Mouse (Mus musculus): Measurements from ENCODE around the gene Braf. TPM values are rescaled to one million over a fixed set of nuclear protein-coding genes. Genes with fewer than 3 reads are reported as not detected.

The Braf gene
- polyA plus RNA-seq, 1 experiment = 2.2 TPM

- no peak overlapping the region for H3K27ac ChIP-seq (ENCODE audit: insufficient read depth, low read depth, low read length)
- H3K4me1 ChIP-seq (ENCODE audit: control insufficient read depth, insufficient read depth, insufficient read length, low read length) = peaks cover 4% of the 10 kb centered on the region; the same call in 1 of the 2 replicates
- H3K4me3 ChIP-seq (ENCODE audit: low read depth, low read length) = no peak overlapping the region
- H3K27me3 ChIP-seq (ENCODE audit: control insufficient read depth, insufficient read depth, low read length) = no peaks in the 10 kb centered on the region
- WGBS = 89% methylated on average over 5 of the region's 5 CpGs
- TF ChIP-seq POLR2A (IDR thresholded peaks at IDR 0.05; ENCODE audit: low read depth, low read length) (no peak), CTCF (IDR thresholded peaks at IDR 0.05; ENCODE audit: extremely low read depth, insufficient read length, insufficient replicate concordance, low read depth, low read length) (no peak)
- no peaks in the 10 kb centered on the region for H3K36me3 ChIP-seq (ENCODE audit: control insufficient read depth, insufficient read depth, low read length)
Measured at GRCm38 (mm10) chr6:39728095-39728494, 2.8 kb upstream of the Braf start.

GRCm38 (mm10) chr6:39726149-39726548, 886 bp upstream of the Braf start:
- TF ChIP-seq CTCF (IDR thresholded peaks at IDR 0.05; ENCODE audit: extremely low read depth, insufficient read length, insufficient replicate concordance, low read depth, low read length) (no peak), POLR2A (IDR thresholded peaks at IDR 0.05; ENCODE audit: low read depth, low read length) (no peak)
- H3K4me3 ChIP-seq (ENCODE audit: low read depth, low read length) = no peak overlapping the region
- 69% methylated on average over 3 of the region's 3 CpGs for WGBS
- H3K27ac ChIP-seq (ENCODE audit: insufficient read depth, low read depth, low read length) = no peak overlapping the region
- no peaks in the 10 kb centered on the region for H3K27me3 ChIP-seq (ENCODE audit: control insufficient read depth, insufficient read depth, low read length)
- peaks cover 4% of the 10 kb centered on the region; the same call in 1 of the 2 replicates for H3K4me1 ChIP-seq (ENCODE audit: control insufficient read depth, insufficient read depth, insufficient read length, low read length)
- H3K36me3 ChIP-seq (ENCODE audit: control insufficient read depth, insufficient read depth, low read length) = no peaks in the 10 kb centered on the region

GRCm38 (mm10) chr6:39724542-39724865, 759 bp downstream of the Braf start:
- Histone ChIP-seq H3K4me1 (ENCODE audit: control insufficient read depth, insufficient read depth, insufficient read length, low read length) (peaks cover 4% of the 10 kb centered on the region; the same call in 1 of the 2 replicates), H3K27ac (ENCODE audit: insufficient read depth, low read depth, low read length) (peak overlapping the region; percentile 58), H3K36me3 (ENCODE audit: control insufficient read depth, insufficient read depth, low read length) (no peaks in the 10 kb centered on the region), H3K27me3 (ENCODE audit: control insufficient read depth, insufficient read depth, low read length) (no peaks in the 10 kb centered on the region), H3K4me3 (ENCODE audit: low read depth, low read length) (peak overlapping the region; percentile 100)
- no peak for TF ChIP-seq POLR2A (IDR thresholded peaks at IDR 0.05; ENCODE audit: low read depth, low read length)
- no peak for TF ChIP-seq CTCF (IDR thresholded peaks at IDR 0.05; ENCODE audit: extremely low read depth, insufficient read length, insufficient replicate concordance, low read depth, low read length)
- under 1% methylated on average over 12 of the region's 12 CpGs for WGBS

- Histone ChIP-seq H3K4me1 (ENCODE audit: control insufficient read depth, insufficient read depth, insufficient read length, low read length) (peaks cover 4% of the 10 kb centered on the region; the same call in 1 of the 2 replicates), H3K4me3 (ENCODE audit: low read depth, low read length) (no peak overlapping the region), H3K27ac (ENCODE audit: insufficient read depth, low read depth, low read length) (no peak overlapping the region), H3K36me3 (ENCODE audit: control insufficient read depth, insufficient read depth, low read length) (no peaks in the 10 kb centered on the region), H3K27me3 (ENCODE audit: control insufficient read depth, insufficient read depth, low read length) (no peaks in the 10 kb centered on the region)
- 4% methylated on average over 7 of the region's 7 CpGs for WGBS
- TF ChIP-seq POLR2A (IDR thresholded peaks at IDR 0.05; ENCODE audit: low read depth, low read length) = no peak
- TF ChIP-seq CTCF (IDR thresholded peaks at IDR 0.05; ENCODE audit: extremely low read depth, insufficient read length, insufficient replicate concordance, low read depth, low read length) = no peak
Measured at GRCm38 (mm10) chr6:39724071-39724470, 1.2 kb downstream of the Braf start.

GRCm38 (mm10) chr6:39718567-39718966, 6.7 kb downstream of the Braf start:
- H3K36me3 ChIP-seq (ENCODE audit: control insufficient read depth, insufficient read depth, low read length) = no peaks in the 10 kb centered on the region
- H3K27ac ChIP-seq (ENCODE audit: insufficient read depth, low read depth, low read length) = no peak overlapping the region
- no peaks in the 10 kb centered on the region for H3K4me1 ChIP-seq (ENCODE audit: control insufficient read depth, insufficient read depth, insufficient read length, low read length)
- no peaks in the 10 kb centered on the region for H3K27me3 ChIP-seq (ENCODE audit: control insufficient read depth, insufficient read depth, low read length)
- TF ChIP-seq POLR2A (IDR thresholded peaks at IDR 0.05; ENCODE audit: low read depth, low read length) = no peak
- TF ChIP-seq CTCF (IDR thresholded peaks at IDR 0.05; ENCODE audit: extremely low read depth, insufficient read length, insufficient replicate concordance, low read depth, low read length) = no peak
- no peak overlapping the region for H3K4me3 ChIP-seq (ENCODE audit: low read depth, low read length)
- WGBS = 79% methylated on average over 6 of the region's 6 CpGs

- Histone ChIP-seq H3K4me3 (ENCODE audit: low read depth, low read length) (no peak overlapping the region), H3K4me1 (ENCODE audit: control insufficient read depth, insufficient read depth, insufficient read length, low read length) (no peaks in the 10 kb centered on the region), H3K27me3 (ENCODE audit: control insufficient read depth, insufficient read depth, low read length) (no peaks in the 10 kb centered on the region), H3K27ac (ENCODE audit: insufficient read depth, low read depth, low read length) (no peak overlapping the region), H3K36me3 (ENCODE audit: control insufficient read depth, insufficient read depth, low read length) (no peaks in the 10 kb centered on the region)
- TF ChIP-seq CTCF (IDR thresholded peaks at IDR 0.05; ENCODE audit: extremely low read depth, insufficient read length, insufficient replicate concordance, low read depth, low read length) = no peak
- TF ChIP-seq POLR2A (IDR thresholded peaks at IDR 0.05; ENCODE audit: low read depth, low read length) = no peak
- WGBS = 88% methylated on average over 2 of the region's 2 CpGs
Measured at GRCm38 (mm10) chr6:39717049-39717448, 8.2 kb downstream of the Braf start.

- H3K27ac ChIP-seq (ENCODE audit: insufficient read depth, low read depth, low read length) = no peak overlapping the region
- no peaks in the 10 kb centered on the region for H3K27me3 ChIP-seq (ENCODE audit: control insufficient read depth, insufficient read depth, low read length)
- H3K36me3 ChIP-seq (ENCODE audit: control insufficient read depth, insufficient read depth, low read length) = no peaks in the 10 kb centered on the region
- H3K4me1 ChIP-seq (ENCODE audit: control insufficient read depth, insufficient read depth, insufficient read length, low read length) = no peaks in the 10 kb centered on the region
- H3K4me3 ChIP-seq (ENCODE audit: low read depth, low read length) = no peak overlapping the region
- 80% methylated on average over 7 of the region's 7 CpGs for WGBS
- TF ChIP-seq POLR2A (IDR thresholded peaks at IDR 0.05; ENCODE audit: low read depth, low read length) (no peak), CTCF (IDR thresholded peaks at IDR 0.05; ENCODE audit: extremely low read depth, insufficient read length, insufficient replicate concordance, low read depth, low read length) (no peak)
Measured at GRCm38 (mm10) chr6:39714341-39714740, 10.9 kb downstream of the Braf start.

- Histone ChIP-seq H3K4me1 (ENCODE audit: control insufficient read depth, insufficient read depth, insufficient read length, low read length) (no peaks in the 10 kb centered on the region), H3K4me3 (ENCODE audit: low read depth, low read length) (no peak overlapping the region), H3K36me3 (ENCODE audit: control insufficient read depth, insufficient read depth, low read length) (no peaks in the 10 kb centered on the region), H3K27me3 (ENCODE audit: control insufficient read depth, insufficient read depth, low read length) (no peaks in the 10 kb centered on the region), H3K27ac (ENCODE audit: insufficient read depth, low read depth, low read length) (no peak overlapping the region)
- 75% methylated on average over 3 of the region's 3 CpGs for WGBS
- TF ChIP-seq CTCF (IDR thresholded peaks at IDR 0.05; ENCODE audit: extremely low read depth, insufficient read length, insufficient replicate concordance, low read depth, low read length) (no peak), POLR2A (IDR thresholded peaks at IDR 0.05; ENCODE audit: low read depth, low read length) (no peak)
Measured at GRCm38 (mm10) chr6:39713399-39713798, 11.9 kb downstream of the Braf start.
